Mouse (Mus musculus) liver, embryonic 14.5 days (tissue): ENCODE measurements around the gene 3110040N11Rik. TPM values are rescaled to one million over a fixed set of nuclear protein-coding genes. Genes with fewer than 3 reads are reported as not detected.

Experiments
- ATAC-seq: fragments of 200-750 bp; cut with Nextera tagmentation; 2 replicates; pipeline ENCODE4 v1.8.0; 2017; ENCODE audit warnings: moderate number of reproducible peaks, mild to moderate bottlenecking, moderate library complexity; ENCODE audit not compliant: insufficient read depth
- DNase-seq, 3 experiments: peaks; one replicate each; pipeline ENCODE4 v3.0.0-alpha.2; 2012 to 2013; ENCODE audit warnings: low read depth in 3 of 3, low spot score in 3 of 3
- H3K27ac ChIP-seq: fragments of 300-500 bp; sonication (generic); 2 replicates; pipeline ENCODE4 v1.5.1; 2014; ENCODE audit warnings: moderate library complexity, mild to moderate bottlenecking, control low read depth, inconsistent platforms
- H3K27me3 ChIP-seq: fragments of 300-500 bp; sonication (generic); 2 replicates; pipeline ENCODE4 v1.6.1; 2014; ENCODE audit warnings: mild to moderate bottlenecking, low read length, moderate library complexity; ENCODE audit not compliant: control insufficient read depth, insufficient read depth
- H3K36me3 ChIP-seq: fragments of 300-500 bp; sonication (generic); replicated peaks from 2 replicates; pipeline ENCODE4 v1.6.1; 2014; ENCODE audit warnings: low read depth; ENCODE audit not compliant: control insufficient read depth, insufficient read depth
- H3K4me1 ChIP-seq, 2 experiments: fragments of 200-500 bp in 1 of 2; fragments of 300-500 bp in 1 of 2; sonication (generic) in 1 of 2; replicated peaks; 2 replicates each; pipeline ENCODE4 v1.6.1; 2012 to 2014; ENCODE audit warnings: antibody characterized with exemption in 1 of 2, inconsistent platforms in 1 of 2, low read length in 1 of 2; ENCODE audit not compliant: control insufficient read depth in 2 of 2, insufficient read depth in 2 of 2
- H3K4me2 ChIP-seq: fragments of 300-500 bp; sonication (generic); 2 replicates; pipeline ENCODE4 v1.6.1; 2014; ENCODE audit warnings: low read depth, mild to moderate bottlenecking, control low read depth, moderate library complexity
- H3K4me3 ChIP-seq, 2 experiments: fragments of 200-500 bp in 1 of 2; fragments of 300-500 bp in 1 of 2; sonication (generic) in 1 of 2; 2 replicates each; pipeline ENCODE4 v1.5.1; 2012 to 2014; ENCODE audit warnings: low read depth in 2 of 2, low read length in 2 of 2, mild to moderate bottlenecking in 2 of 2, control low read depth in 1 of 2, inconsistent platforms in 1 of 2, moderate library complexity in 1 of 2; ENCODE audit not compliant: insufficient read depth in 1 of 2
- H3K9ac ChIP-seq: fragments of 300-500 bp; sonication (generic); replicated peaks from 2 replicates; pipeline ENCODE4 v1.6.1; 2014; ENCODE audit warnings: mild to moderate bottlenecking, control low read depth, moderate library complexity
- H3K9me3 ChIP-seq: fragments of 300-500 bp; sonication (generic); 2 replicates; pipeline ENCODE4 v1.6.1; 2016; ENCODE audit warnings: low read length, mixed read lengths; ENCODE audit not compliant: control insufficient read depth
- CTCF ChIP-seq: IDR thresholded peaks from 2 replicates; pipeline ENCODE4 v1.5.1; 2016; ENCODE audit warnings: antibody characterized with exemption, low read depth, control low read depth
- EP300 ChIP-seq: IDR thresholded peaks from 2 replicates; pipeline ENCODE4 v1.6.1; 2016; ENCODE audit warnings: antibody characterized with exemption, low read depth
- WGBS: fragments of 180-500 bp; shearing (Covaris S2); extraction: QIAGEN DNeasy Blood & Tissue Kit; methylation state at CpG from one replicate; pipeline ENCODE4 v1.1.7; 2014; ENCODE audit not compliant: insufficient replicate concordance; 5-methylcytosine and 5-hydroxymethylcytosine counted together
- polyA plus RNA-seq, 2 experiments: library from polyadenylated mRNA; depleted of rRNA in 1 of 2; stranded (reverse) in 1 of 2; unstranded in 1 of 2; fragments of >200 nt; fragmentation: Nextera tagmentation in 1 of 2; extraction: Ambion mirVana in 1 of 2; gene quantifications; 2 replicates each; pipeline versions ENCODE4 v1.2.1 to v1.2.3; 2012 to 2014

Gene 3110040N11Rik
- polyA plus RNA-seq, 2 experiments: 21.4 to 25.9 TPM

- Histone ChIP-seq H3K4me1 (peaks cover 0 to 9% of the 10 kb centered on the region in 2 experiments; a peak in 1 of 4 replicates), H3K9me3 (no peaks in the 10 kb centered on the region), H3K4me3 (no peak overlapping the region), H3K4me2 (no peak overlapping the region), H3K9ac (no peak overlapping the region), H3K27ac (no peak overlapping the region), H3K27me3 (no peaks in the 10 kb centered on the region), H3K36me3 (no peaks in the 10 kb centered on the region)
- 60% methylated on average over 8 of the region's 8 CpGs for WGBS
- TF ChIP-seq CTCF: no peak
- TF ChIP-seq EP300: no peak
- ATAC-seq (no peak), DNase-seq (no peak)
These were observed 50.4 kb downstream of the 3110040N11Rik start for GRCm38 (mm10) chr7:81738720-81739385.

GRCm38 (mm10) chr7:81735300-81736048 is 53.8 kb downstream of the 3110040N11Rik start:
- Histone ChIP-seq H3K4me1 (peaks cover 0 to 9% of the 10 kb centered on the region in 2 experiments; a peak in 1 of 4 replicates), H3K27ac (no peak overlapping the region), H3K4me2 (no peak overlapping the region), H3K27me3 (no peaks in the 10 kb centered on the region), H3K4me3 (no peak overlapping the region), H3K9me3 (no peaks in the 10 kb centered on the region), H3K9ac (no peak overlapping the region), H3K36me3 (no peaks in the 10 kb centered on the region)
- WGBS: 52% methylated on average over 9 of the region's 9 CpGs
- ATAC-seq (no peak), DNase-seq (no peak)
- TF ChIP-seq EP300: no peak
- no peak for TF ChIP-seq CTCF

- H3K36me3 ChIP-seq: no peaks in the 10 kb centered on the region
- peaks cover 0 to 10% of the 10 kb centered on the region in 2 experiments; a peak in 3 of 4 replicates for H3K4me1 ChIP-seq
- no peak for TF ChIP-seq EP300
- TF ChIP-seq CTCF: no peak
- DNase-seq: no peak
- H3K9me3 ChIP-seq: no peaks in the 10 kb centered on the region
- WGBS: 55% methylated on average over 12 of the region's 12 CpGs
- no peak overlapping the region for H3K4me3 ChIP-seq
- H3K4me2 ChIP-seq: no peak overlapping the region
- no peaks in the 10 kb centered on the region for H3K27me3 ChIP-seq
- no peak overlapping the region for H3K27ac ChIP-seq
- no peak for ATAC-seq
- no peak overlapping the region for H3K9ac ChIP-seq
These were observed 56.8 kb downstream of the 3110040N11Rik start for GRCm38 (mm10) chr7:81732183-81733089.

Other genes starting within 250 kb of the 3110040N11Rik start
- gene Fsd2, start 222.5 kb downstream of the 3110040N11Rik start, polyA plus RNA-seq (2012; rRNA removed): 0.04 and 0.08 TPM in 2 replicates
- gene Fsd2, start 222.5 kb downstream of the 3110040N11Rik start, polyA plus RNA-seq (2014; fragmentation: Nextera tagmentation; extraction: Ambion mirVana): 0.10 and 0.19 TPM in 2 replicates
- 4.3 and 6.9 TPM in 2 replicates for gene Whamm, start 218.2 kb downstream of the 3110040N11Rik start, polyA plus RNA-seq (2012; rRNA removed)
- gene Whamm, start 218.2 kb downstream of the 3110040N11Rik start, polyA plus RNA-seq (2014; fragmentation: Nextera tagmentation; extraction: Ambion mirVana): 6.2 and 6.3 TPM in 2 replicates
- gene Homer2, start 82.0 kb downstream of the 3110040N11Rik start, polyA plus RNA-seq (2012; rRNA removed): 1.4 and 2.6 TPM in 2 replicates
- gene Homer2, start 82.0 kb downstream of the 3110040N11Rik start, polyA plus RNA-seq (2014; fragmentation: Nextera tagmentation; extraction: Ambion mirVana): 2.8 and 2.9 TPM in 2 replicates
- 15.7 and 22.7 TPM in 2 replicates for gene Ramac, start 26.6 kb downstream of the 3110040N11Rik start, polyA plus RNA-seq (2012; rRNA removed)
- gene Ramac, start 26.6 kb downstream of the 3110040N11Rik start, polyA plus RNA-seq (2014; fragmentation: Nextera tagmentation; extraction: Ambion mirVana): 53.1 and 59.7 TPM in 2 replicates
- gene Btbd1, start 40.0 kb upstream of the 3110040N11Rik start, polyA plus RNA-seq (2012; rRNA removed): 8.8 and 15.3 TPM in 2 replicates
- gene Btbd1, start 40.0 kb upstream of the 3110040N11Rik start, polyA plus RNA-seq (2014; fragmentation: Nextera tagmentation; extraction: Ambion mirVana): 29.1 and 29.8 TPM in 2 replicates
- gene Gm10160, start 66.3 kb upstream of the 3110040N11Rik start, polyA plus RNA-seq (2012; rRNA removed): not detected in 2 replicates
- gene Gm10160, start 66.3 kb upstream of the 3110040N11Rik start, polyA plus RNA-seq (2014; fragmentation: Nextera tagmentation; extraction: Ambion mirVana): not detected in 2 replicates
- gene Tm6sf1, start 69.5 kb upstream of the 3110040N11Rik start, polyA plus RNA-seq (2012; rRNA removed): 8.9 and 9.4 TPM in 2 replicates
- gene Tm6sf1, start 69.5 kb upstream of the 3110040N11Rik start, polyA plus RNA-seq (2014; fragmentation: Nextera tagmentation; extraction: Ambion mirVana): 6.4 and 7.9 TPM in 2 replicates
- 0.15 and 0.27 TPM in 2 replicates for gene Hdgfl3, start 145.0 kb upstream of the 3110040N11Rik start, polyA plus RNA-seq (2012; rRNA removed)
- 0.33 and 0.43 TPM in 2 replicates for gene Hdgfl3, start 145.0 kb upstream of the 3110040N11Rik start, polyA plus RNA-seq (2014; fragmentation: Nextera tagmentation; extraction: Ambion mirVana)
- gene Bnc1, start 202.8 kb upstream of the 3110040N11Rik start, polyA plus RNA-seq (2012; rRNA removed): 0.22 and 0.28 TPM in 2 replicates
- gene Bnc1, start 202.8 kb upstream of the 3110040N11Rik start, polyA plus RNA-seq (2014; fragmentation: Nextera tagmentation; extraction: Ambion mirVana): 0.27 and 0.54 TPM in 2 replicates